Mouse (Mus musculus): ENCODE measurements at regions not wholly inside any gene's neighbourhood (a gene's known extent, or its start where the extent isn't known, plus 50 kb on each side); places are given as distances from the start of the nearest gene placed in this dataset.

- H3K27me3 ChIP-seq (ENCODE audit: insufficient read depth, low read length), result peaks cover 3% of the 10 kb centered on the region; the same call in 1 of the 2 replicates
- ATAC-seq (ENCODE audit: extremely low read depth, insufficient number of reproducible peaks, low FRiP score, poor library complexity, severe bottlenecking) (no peak), DNase-seq (ENCODE audit: low spot score) (no peak)
- TF ChIP-seq TAL1 (conservative IDR thresholded peaks at IDR 0.05; ENCODE audit: low read depth, low read length) (no peak), GATA1 (IDR thresholded peaks at IDR 0.05; ENCODE audit: borderline replicate concordance, low read length) (no peak), POLR2AphosphoS5 (IDR thresholded peaks at IDR 0.05; ENCODE audit: insufficient replicate concordance, low read depth, low read length) (no peak), GATA2 (IDR thresholded peaks at IDR 0.05; ENCODE audit: borderline replicate concordance, low read depth, low read length) (no peak), CTCF (IDR thresholded peaks at IDR 0.05; ENCODE audit: low read depth, low read length) (no peak)
- no peaks in the 10 kb centered on the region for H3K9me3 ChIP-seq (replicated peaks)
- no peaks in the 10 kb centered on the region for H3K4me1 ChIP-seq (ENCODE audit: insufficient read depth, low read depth, low read length)
- no peaks in the 10 kb centered on the region for H3K36me3 ChIP-seq (replicated peaks)
- H3K4me3 ChIP-seq (ENCODE audit: low read depth, low read length), result no peak overlapping the region
These were observed 388.3 kb upstream of the Slc30a5 start for GRCm38 (mm10) chr13:101221331-101222043.

GRCm38 (mm10) chr13:101219568-101219967, 386.3 kb upstream of the Slc30a5 start:
- ATAC-seq (ENCODE audit: extremely low read depth, insufficient number of reproducible peaks, low FRiP score, poor library complexity, severe bottlenecking) (no peak), DNase-seq (ENCODE audit: low spot score) (no peak)
- Histone ChIP-seq H3K9me3 (replicated peaks) (no peaks in the 10 kb centered on the region), H3K36me3 (replicated peaks) (no peaks in the 10 kb centered on the region), H3K27me3 (ENCODE audit: insufficient read depth, low read length) (no peaks in the 10 kb centered on the region; the same call in none of the 2 replicates), H3K4me1 (ENCODE audit: insufficient read depth, low read depth, low read length) (no peaks in the 10 kb centered on the region), H3K4me3 (ENCODE audit: low read depth, low read length) (no peak overlapping the region)
- TF ChIP-seq CTCF (IDR thresholded peaks at IDR 0.05; ENCODE audit: low read depth, low read length), result no peak
- TF ChIP-seq GATA1 (IDR thresholded peaks at IDR 0.05; ENCODE audit: borderline replicate concordance, low read length), result no peak
- no peak for TF ChIP-seq TAL1 (conservative IDR thresholded peaks at IDR 0.05; ENCODE audit: low read depth, low read length)
- TF ChIP-seq GATA2 (IDR thresholded peaks at IDR 0.05; ENCODE audit: borderline replicate concordance, low read depth, low read length), result no peak
- TF ChIP-seq POLR2AphosphoS5 (IDR thresholded peaks at IDR 0.05; ENCODE audit: insufficient replicate concordance, low read depth, low read length), result no peak

- DNase-seq (ENCODE audit: low spot score) (no peak), ATAC-seq (ENCODE audit: extremely low read depth, insufficient number of reproducible peaks, low FRiP score, poor library complexity, severe bottlenecking) (no peak)
- Histone ChIP-seq H3K36me3 (replicated peaks) (no peaks in the 10 kb centered on the region), H3K4me3 (ENCODE audit: low read depth, low read length) (no peak overlapping the region), H3K27me3 (ENCODE audit: insufficient read depth, low read length) (no peaks in the 10 kb centered on the region; the same call in none of the 2 replicates), H3K4me1 (ENCODE audit: insufficient read depth, low read depth, low read length) (no peaks in the 10 kb centered on the region), H3K9me3 (replicated peaks) (no peaks in the 10 kb centered on the region)
- TF ChIP-seq GATA2 (IDR thresholded peaks at IDR 0.05; ENCODE audit: borderline replicate concordance, low read depth, low read length) (no peak), POLR2AphosphoS5 (IDR thresholded peaks at IDR 0.05; ENCODE audit: insufficient replicate concordance, low read depth, low read length) (no peak), CTCF (IDR thresholded peaks at IDR 0.05; ENCODE audit: low read depth, low read length) (no peak), TAL1 (conservative IDR thresholded peaks at IDR 0.05; ENCODE audit: low read depth, low read length) (no peak), GATA1 (IDR thresholded peaks at IDR 0.05; ENCODE audit: borderline replicate concordance, low read length) (no peak)
These were observed 383.8 kb upstream of the Slc30a5 start for GRCm38 (mm10) chr13:101216897-101217480.

GRCm38 (mm10) chr13:101216421-101216820, 383.2 kb upstream of the Slc30a5 start:
- DNase-seq (ENCODE audit: low spot score), result no peak
- Histone ChIP-seq H3K4me3 (ENCODE audit: low read depth, low read length) (no peak overlapping the region), H3K4me1 (ENCODE audit: insufficient read depth, low read depth, low read length) (no peaks in the 10 kb centered on the region), H3K9me3 (replicated peaks) (no peaks in the 10 kb centered on the region), H3K36me3 (replicated peaks) (no peaks in the 10 kb centered on the region), H3K27me3 (ENCODE audit: insufficient read depth, low read length) (no peaks in the 10 kb centered on the region; the same call in none of the 2 replicates)
- no peak for TF ChIP-seq CTCF (IDR thresholded peaks at IDR 0.05; ENCODE audit: low read depth, low read length)
- no peak for TF ChIP-seq GATA2 (IDR thresholded peaks at IDR 0.05; ENCODE audit: borderline replicate concordance, low read depth, low read length)
- no peak for TF ChIP-seq POLR2AphosphoS5 (IDR thresholded peaks at IDR 0.05; ENCODE audit: insufficient replicate concordance, low read depth, low read length)
- no peak for TF ChIP-seq TAL1 (conservative IDR thresholded peaks at IDR 0.05; ENCODE audit: low read depth, low read length)
- TF ChIP-seq GATA1 (IDR thresholded peaks at IDR 0.05; ENCODE audit: borderline replicate concordance, low read length), result no peak
- ATAC-seq (ENCODE audit: extremely low read depth, insufficient number of reproducible peaks, low FRiP score, poor library complexity, severe bottlenecking), result no peak

- Histone ChIP-seq H3K36me3 (replicated peaks) (no peaks in the 10 kb centered on the region), H3K9me3 (replicated peaks) (no peaks in the 10 kb centered on the region), H3K27me3 (ENCODE audit: insufficient read depth, low read length) (no peaks in the 10 kb centered on the region; the same call in none of the 2 replicates), H3K4me1 (ENCODE audit: insufficient read depth, low read depth, low read length) (no peaks in the 10 kb centered on the region), H3K4me3 (ENCODE audit: low read depth, low read length) (no peak overlapping the region)
- DNase-seq (ENCODE audit: low spot score) (no peak), ATAC-seq (ENCODE audit: extremely low read depth, insufficient number of reproducible peaks, low FRiP score, poor library complexity, severe bottlenecking) (no peak)
- TF ChIP-seq CTCF (IDR thresholded peaks at IDR 0.05; ENCODE audit: low read depth, low read length) (no peak), TAL1 (conservative IDR thresholded peaks at IDR 0.05; ENCODE audit: low read depth, low read length) (no peak), GATA1 (IDR thresholded peaks at IDR 0.05; ENCODE audit: borderline replicate concordance, low read length) (no peak), GATA2 (IDR thresholded peaks at IDR 0.05; ENCODE audit: borderline replicate concordance, low read depth, low read length) (no peak), POLR2AphosphoS5 (IDR thresholded peaks at IDR 0.05; ENCODE audit: insufficient replicate concordance, low read depth, low read length) (no peak)
These were observed 382.6 kb upstream of the Slc30a5 start for GRCm38 (mm10) chr13:101215792-101216221.

GRCm38 (mm10) chr13:101215131-101215641, 382.0 kb upstream of the Slc30a5 start:
- Histone ChIP-seq H3K36me3 (replicated peaks) (no peaks in the 10 kb centered on the region), H3K27me3 (ENCODE audit: insufficient read depth, low read length) (no peaks in the 10 kb centered on the region; the same call in none of the 2 replicates), H3K9me3 (replicated peaks) (no peaks in the 10 kb centered on the region), H3K4me1 (ENCODE audit: insufficient read depth, low read depth, low read length) (no peaks in the 10 kb centered on the region), H3K4me3 (ENCODE audit: low read depth, low read length) (no peak overlapping the region)
- no peak for ATAC-seq (ENCODE audit: extremely low read depth, insufficient number of reproducible peaks, low FRiP score, poor library complexity, severe bottlenecking)
- DNase-seq (ENCODE audit: low spot score), result no peak
- no peak for TF ChIP-seq CTCF (IDR thresholded peaks at IDR 0.05; ENCODE audit: low read depth, low read length)
- TF ChIP-seq TAL1 (conservative IDR thresholded peaks at IDR 0.05; ENCODE audit: low read depth, low read length), result no peak
- no peak for TF ChIP-seq GATA1 (IDR thresholded peaks at IDR 0.05; ENCODE audit: borderline replicate concordance, low read length)
- no peak for TF ChIP-seq GATA2 (IDR thresholded peaks at IDR 0.05; ENCODE audit: borderline replicate concordance, low read depth, low read length)

Data from G1E (cell line).